Mouse (Mus musculus) lung, adult 2 months (tissue): ENCODE results near the gene Sox8. TPM values are rescaled to one million over a fixed set of nuclear protein-coding genes. Genes with fewer than 3 reads are reported as not detected.

ENCODE experiments used
- DNase-seq: peaks from one replicate; pipeline ENCODE4 v3.0.0; 2022
- H3K4me1 ChIP-seq: fragments of 200-500 bp; 2 replicates; pipeline ENCODE4 v1.6.1; 2011; ENCODE audit warnings: low read length; ENCODE audit not compliant: control insufficient read depth, insufficient read depth
- H3K4me3 ChIP-seq: fragments of 200-500 bp; replicated peaks from 2 replicates; pipeline ENCODE3; 2011; ENCODE audit warnings: low read depth, mild to moderate bottlenecking, control low read depth, low read length; ENCODE audit errors: extremely low read depth
- CTCF ChIP-seq: fragments of 200-500 bp; IDR thresholded peaks from 2 replicates; pipeline ENCODE4 v1.5.1; 2011; ENCODE audit warnings: mild to moderate bottlenecking, low read length, control low read depth; ENCODE audit not compliant: insufficient read depth
- POLR2A ChIP-seq: fragments of 200-500 bp; IDR thresholded peaks from 2 replicates; pipeline ENCODE4 v1.6.1; 2011; ENCODE audit warnings: low read depth, mild to moderate bottlenecking, control low read depth, low read length, borderline replicate concordance; ENCODE audit errors: extremely low read depth
- WGBS: fragments of 180-500 bp; shearing (Covaris S2); methylation state at CpG from one replicate; pipeline ENCODE4 v1.1.7; 2018; 5-methylcytosine and 5-hydroxymethylcytosine counted together
- polyA plus RNA-seq: library from polyadenylated mRNA; depleted of rRNA; stranded (reverse); fragments of >200 nt; gene quantifications from 2 replicates; pipeline ENCODE4 v1.2.3, GENCODE M21; 2012

Gene Sox8
- polyA plus RNA-seq, 1 experiment = 0.49 TPM

DNA sequence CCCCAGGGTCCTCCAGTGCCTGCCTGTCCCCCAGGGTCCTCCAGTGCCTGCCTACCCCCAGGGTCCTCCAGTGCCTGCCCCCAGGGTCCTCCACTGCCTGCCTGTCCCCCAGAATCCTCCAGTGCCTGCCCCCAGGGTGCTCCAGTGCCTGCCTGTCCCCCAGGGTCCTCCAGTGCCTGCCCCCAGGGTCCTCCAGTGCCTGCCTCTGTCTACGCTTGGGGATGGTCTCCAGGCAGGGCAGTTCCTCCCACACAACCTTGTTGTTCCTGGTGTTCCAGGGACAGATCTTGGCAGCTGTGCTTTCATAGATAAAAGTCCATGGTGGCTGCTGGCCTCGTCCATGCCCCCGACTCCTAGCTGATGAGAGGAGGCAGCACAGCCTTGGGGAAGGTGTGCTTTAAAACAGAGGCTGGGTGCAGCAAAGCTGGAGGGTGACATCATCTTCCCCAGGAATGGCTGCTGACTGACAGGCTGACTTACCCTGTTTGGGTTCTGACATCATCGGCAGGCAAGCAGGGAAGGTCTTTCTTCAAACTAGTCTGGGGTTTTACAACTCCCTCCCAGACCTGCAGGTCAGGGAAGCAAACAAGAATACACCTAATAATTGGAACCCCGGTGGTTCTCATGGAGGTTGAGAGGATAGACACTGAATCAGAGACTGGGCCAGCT, 9.8 kb downstream of the Sox8 start:
- H3K4me1 ChIP-seq = no peaks in the 10 kb centered on the region
- WGBS = 57% methylated on average over 5 of the region's 5 CpGs
- H3K4me3 ChIP-seq = no peak overlapping the region
- DNase-seq = no peak
- no peak for TF ChIP-seq CTCF
- no peak for TF ChIP-seq POLR2A

DNA sequence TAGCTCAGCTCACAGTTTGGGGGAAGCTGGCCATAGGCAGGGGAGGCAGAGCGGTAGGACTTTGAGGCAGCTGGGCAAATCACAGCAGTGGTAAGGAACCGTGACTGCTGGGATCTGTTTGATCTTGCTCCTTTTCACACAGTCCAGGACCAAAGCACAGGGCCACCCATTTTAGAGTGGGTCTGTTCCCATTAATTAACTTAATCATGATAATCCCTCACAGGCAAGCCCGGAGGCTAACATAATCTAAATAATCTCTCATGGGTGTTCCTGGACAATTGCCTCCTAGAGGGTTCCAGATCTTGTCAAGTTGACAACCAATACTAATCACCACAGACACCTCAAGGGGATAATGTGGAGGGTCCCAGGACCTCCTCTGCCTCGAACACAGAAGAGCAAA, 10.9 kb downstream of the Sox8 start:
- TF ChIP-seq CTCF = no peak
- no peak for TF ChIP-seq POLR2A
- Histone ChIP-seq H3K4me1 (no peaks in the 10 kb centered on the region), H3K4me3 (no peak overlapping the region)
- no peak for DNase-seq
- WGBS = 46% methylated on average over 4 of the region's 4 CpGs

DNA sequence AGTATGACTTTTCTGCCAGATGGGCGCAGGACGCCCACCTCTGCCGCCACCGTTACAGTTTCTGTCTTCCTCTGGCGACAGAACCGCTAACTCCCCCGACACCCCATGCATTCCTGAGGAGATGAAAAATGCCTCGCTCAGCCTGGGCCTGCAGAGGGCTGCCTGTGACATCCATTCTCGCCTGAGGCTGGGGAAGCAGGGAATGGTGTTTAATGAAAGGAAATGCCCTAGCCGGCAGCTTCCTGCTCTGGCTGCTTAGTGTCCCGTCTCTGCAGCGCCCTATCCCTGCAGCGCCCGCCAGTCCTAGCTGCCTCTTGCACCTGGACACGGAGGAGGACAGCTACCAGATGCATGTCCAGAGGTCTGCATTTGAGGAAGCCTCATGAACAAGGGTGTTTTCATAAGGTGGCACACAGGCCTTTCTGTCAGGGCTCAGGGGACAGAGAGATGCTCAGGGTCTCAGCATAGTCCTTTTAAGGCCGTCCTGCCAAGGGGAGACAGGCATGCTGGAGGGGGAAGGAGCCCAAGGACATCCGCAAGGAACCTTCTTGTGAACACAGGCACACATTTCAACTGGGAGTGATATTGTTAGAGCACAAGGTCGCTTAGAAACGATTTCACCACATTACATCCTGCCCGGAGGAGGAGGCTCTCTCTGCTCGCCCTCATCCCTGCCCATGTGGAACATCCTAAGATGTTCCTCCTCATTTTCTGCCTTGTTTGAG, 13.7 kb downstream of the Sox8 start:
- H3K4me1 ChIP-seq = no peaks in the 10 kb centered on the region
- 10% methylated on average over 21 of the region's 21 CpGs for WGBS
- DNase-seq = no peak
- TF ChIP-seq POLR2A (no peak), CTCF (no peak)
- H3K4me3 ChIP-seq = no peak overlapping the region

DNA sequence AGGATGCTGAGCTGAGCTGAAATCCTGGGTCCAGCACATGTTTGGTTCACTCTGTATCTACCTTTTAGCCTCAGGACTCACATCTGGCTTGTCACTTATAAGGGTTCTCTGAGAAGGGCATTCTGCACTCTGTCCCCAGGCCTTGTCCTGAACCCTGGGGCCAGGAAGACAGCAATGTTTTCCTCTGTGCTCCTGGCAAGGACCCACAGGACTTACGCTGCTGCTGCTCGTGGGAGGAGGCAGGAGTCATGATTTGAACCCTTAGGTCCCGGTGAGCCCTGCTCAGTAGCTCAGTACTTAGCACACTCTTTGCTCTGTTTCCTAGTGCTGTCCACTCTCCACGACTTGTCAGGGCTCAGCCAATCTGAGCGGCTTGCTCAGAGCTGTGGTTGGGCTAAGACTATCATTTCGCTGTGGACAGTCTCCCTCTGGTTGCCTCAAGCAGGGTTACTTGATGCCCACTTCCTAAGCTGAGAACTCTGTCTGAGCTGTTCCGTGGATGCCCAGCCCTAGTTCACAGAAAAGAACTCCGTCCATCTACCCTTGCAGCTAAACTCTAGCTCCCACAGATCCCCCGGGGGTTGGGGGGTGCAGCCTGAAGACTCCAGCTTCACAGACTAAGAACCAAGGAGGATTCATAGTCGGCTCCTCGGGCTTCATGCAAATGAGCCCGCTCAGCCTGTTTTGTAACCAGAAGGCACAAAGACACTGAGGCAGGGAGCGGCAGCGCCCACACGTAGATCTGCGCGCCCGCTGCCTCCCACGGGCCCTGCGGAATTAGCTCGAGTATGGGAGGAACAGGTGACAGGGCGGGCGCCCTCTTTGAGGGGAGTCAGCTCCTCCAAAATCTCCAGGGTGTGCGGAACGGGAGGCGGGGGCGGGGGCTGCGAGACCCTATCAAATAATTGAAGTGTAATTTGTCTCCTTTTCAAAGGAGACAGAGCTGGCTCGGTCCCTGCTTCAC, 14.5 kb downstream of the Sox8 start:
- H3K4me3 ChIP-seq = no peak overlapping the region
- DNase-seq = no peak

DNA sequence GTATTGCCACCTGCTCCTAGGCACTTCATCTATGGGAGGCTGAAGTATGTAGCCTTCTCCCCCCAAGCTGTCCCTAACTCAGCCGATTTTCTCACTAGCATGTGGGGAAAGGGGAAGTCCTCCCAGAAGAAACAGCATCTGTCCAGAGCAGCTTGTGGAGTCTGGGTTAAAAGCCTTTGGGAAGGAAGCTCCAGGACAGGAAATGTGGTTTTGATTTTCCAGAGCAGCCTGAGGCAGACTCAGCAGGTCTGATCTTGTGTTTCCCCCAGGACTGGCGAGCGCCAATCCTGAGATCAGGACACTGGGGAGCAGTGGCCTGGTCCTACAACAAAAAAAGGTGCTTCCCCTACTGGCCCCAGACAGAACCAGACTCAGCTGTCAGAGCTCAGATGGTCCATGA, 15.3 kb downstream of the Sox8 start:
- TF ChIP-seq CTCF (no peak), POLR2A (no peak)
- WGBS = 27% methylated on average over 3 of the region's 3 CpGs

More for the DNA sequence above, 14.5 kb downstream of the Sox8 start:
- 13% methylated on average over 29 of the region's 29 CpGs for WGBS
- no peaks in the 10 kb centered on the region for H3K4me1 ChIP-seq
- TF ChIP-seq CTCF = no peak
- no peak for TF ChIP-seq POLR2A

DNA sequence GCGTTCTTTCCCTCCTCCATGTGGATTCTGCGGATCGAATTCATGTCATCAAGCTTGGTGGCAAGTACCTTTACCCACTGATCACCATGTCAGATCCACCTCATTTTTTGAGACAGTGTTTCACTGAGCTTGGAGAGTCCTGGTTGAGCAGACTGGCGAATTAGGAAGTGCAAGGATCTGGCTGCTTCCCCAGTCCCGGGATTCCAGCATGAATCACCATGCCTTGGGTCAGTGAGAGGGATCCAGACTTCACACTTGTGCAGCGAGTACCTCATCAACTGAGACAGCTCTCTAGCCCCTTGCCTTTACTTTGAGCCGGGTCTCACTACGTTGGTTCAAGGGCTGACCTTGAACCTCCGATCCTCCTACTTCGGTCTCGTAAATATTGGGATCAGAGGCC, 19.2 kb downstream of the Sox8 start:
- no peaks in the 10 kb centered on the region for H3K4me1 ChIP-seq
- H3K4me3 ChIP-seq = no peak overlapping the region
- no peak for TF ChIP-seq CTCF
- WGBS = 83% methylated on average over 11 of the region's 11 CpGs
- DNase-seq = no peak

More for the DNA sequence above, 15.3 kb downstream of the Sox8 start:
- no peak for DNase-seq
- Histone ChIP-seq H3K4me3 (no peak overlapping the region), H3K4me1 (no peaks in the 10 kb centered on the region)

DNA sequence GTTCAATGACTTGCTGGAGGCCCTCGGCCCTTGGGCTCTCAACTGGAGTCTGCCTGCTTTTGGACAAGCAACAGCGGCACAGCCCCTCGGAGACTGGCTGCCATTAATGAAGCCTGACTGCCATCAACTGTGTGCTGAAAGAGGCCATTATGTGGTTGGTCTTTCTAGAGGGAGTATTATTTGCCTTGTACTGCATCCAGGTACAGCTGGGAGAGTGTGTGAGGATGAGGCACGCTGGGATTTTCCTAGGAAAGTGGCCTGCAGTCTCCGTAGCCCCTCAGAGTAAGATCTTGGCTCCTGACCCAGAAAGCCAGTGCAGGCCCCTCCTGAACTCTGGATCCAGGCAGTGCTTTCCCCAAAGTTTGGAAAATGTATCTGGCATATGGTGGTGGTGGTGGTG, 20.5 kb downstream of the Sox8 start:
- no peak for TF ChIP-seq CTCF
- no peak for TF ChIP-seq POLR2A
- no peak for DNase-seq
- Histone ChIP-seq H3K4me1 (no peaks in the 10 kb centered on the region), H3K4me3 (no peak overlapping the region)
- 83% methylated on average over 5 of the region's 5 CpGs for WGBS

DNA sequence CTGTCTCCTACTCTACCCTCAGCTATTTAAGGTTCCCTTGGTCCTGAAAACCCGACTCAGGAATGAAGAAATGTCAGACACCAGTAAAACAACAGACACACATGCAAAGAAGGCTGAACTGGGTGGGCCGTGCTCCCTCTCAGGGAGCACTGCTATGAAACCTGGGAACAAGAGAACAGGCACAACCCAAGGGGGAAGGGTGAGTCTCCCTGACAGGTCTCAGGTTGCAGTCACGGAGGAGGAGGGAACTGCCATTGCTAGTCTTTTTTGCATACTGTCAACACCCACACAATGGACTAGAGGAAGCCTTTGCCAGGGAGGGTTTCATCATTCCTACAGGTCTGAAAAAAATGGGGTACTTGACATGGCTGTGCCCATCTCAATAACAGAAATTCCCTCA, 23.5 kb downstream of the Sox8 start:
- no peaks in the 10 kb centered on the region for H3K4me1 ChIP-seq
- no peak for DNase-seq
- TF ChIP-seq POLR2A = no peak
- no peak for TF ChIP-seq CTCF
- H3K4me3 ChIP-seq = no peak overlapping the region
- WGBS = 38% methylated on average over 3 of the region's 3 CpGs

DNA sequence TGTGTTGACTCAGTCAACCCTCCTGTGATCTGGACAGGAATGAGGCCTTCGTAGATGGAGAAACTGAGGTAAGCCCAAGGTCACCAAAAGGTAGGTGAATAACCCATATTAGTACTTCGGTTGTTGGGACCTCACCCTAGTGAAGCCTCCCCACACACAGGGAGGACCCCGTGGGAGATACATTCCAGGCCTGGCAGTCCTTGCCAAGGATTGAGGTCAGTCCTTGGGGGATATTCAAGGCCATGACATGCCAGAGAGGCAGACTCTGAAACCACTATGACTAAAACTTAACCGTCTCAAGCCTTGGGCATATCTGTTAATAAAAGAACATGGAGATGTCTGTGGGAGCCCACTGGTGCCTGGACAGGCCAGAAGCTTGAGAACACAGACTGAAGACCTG, 28.7 kb downstream of the Sox8 start:
- no peak for DNase-seq
- Histone ChIP-seq H3K4me1 (no peaks in the 10 kb centered on the region), H3K4me3 (no peak overlapping the region)
- TF ChIP-seq CTCF = no peak
- no peak for TF ChIP-seq POLR2A
- WGBS = 65% methylated on average over 4 of the region's 4 CpGs
